Mouse (Mus musculus): ENCODE data around the gene Tns1.
A peak's percentile ranks its signal among the peaks of the same experiment; 100 is the strongest.

Gene Tns1

DNA sequence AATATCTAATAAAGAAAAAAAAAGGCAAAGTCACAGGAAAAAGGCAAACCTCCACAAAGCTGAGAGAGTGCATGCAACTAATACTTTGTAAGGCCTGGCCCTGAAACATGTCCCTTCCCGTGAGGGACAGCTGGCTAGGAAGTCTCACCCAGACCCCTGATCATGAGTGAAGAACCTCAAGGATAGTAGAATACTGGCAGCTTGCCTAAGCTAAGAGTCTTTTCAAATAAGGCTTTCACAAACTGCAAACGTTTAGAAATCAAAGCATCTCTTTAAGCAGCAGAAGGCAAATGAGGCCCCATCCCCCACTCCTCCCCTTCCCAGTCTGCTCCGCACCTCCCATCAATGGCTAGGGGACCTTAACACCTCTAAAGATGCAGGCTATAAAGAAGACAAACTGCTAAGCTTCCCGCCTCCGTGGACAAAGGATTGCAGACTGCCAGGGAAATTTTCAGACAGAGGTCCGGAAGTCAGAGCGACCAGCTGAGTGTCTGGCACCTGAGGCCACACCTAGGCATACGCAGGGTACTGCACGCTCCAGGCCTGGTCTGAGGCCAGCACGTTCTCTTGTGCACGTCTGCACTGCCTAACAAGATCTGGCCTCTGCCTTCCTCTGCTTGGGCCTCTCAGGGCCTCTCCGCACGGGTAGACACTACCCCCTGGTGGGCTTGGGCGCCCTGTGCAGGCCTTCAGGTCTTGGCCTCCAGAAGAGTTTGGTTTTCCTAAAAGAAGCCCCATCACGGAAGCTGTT, 261.8 kb downstream of the Tns1 start:
- peak; percentile 87 for DNase-seq (ENCODE audit: low read depth, low spot score)

GRCm38 (mm10) chr1:73860421-73860820, 263.8 kb downstream of the Tns1 start:
- DNase-seq (ENCODE audit: low read depth, low spot score): no peak
